Comparison of ENCODE assay signal across 8 mouse cellular contexts in the genomic region with DNA sequence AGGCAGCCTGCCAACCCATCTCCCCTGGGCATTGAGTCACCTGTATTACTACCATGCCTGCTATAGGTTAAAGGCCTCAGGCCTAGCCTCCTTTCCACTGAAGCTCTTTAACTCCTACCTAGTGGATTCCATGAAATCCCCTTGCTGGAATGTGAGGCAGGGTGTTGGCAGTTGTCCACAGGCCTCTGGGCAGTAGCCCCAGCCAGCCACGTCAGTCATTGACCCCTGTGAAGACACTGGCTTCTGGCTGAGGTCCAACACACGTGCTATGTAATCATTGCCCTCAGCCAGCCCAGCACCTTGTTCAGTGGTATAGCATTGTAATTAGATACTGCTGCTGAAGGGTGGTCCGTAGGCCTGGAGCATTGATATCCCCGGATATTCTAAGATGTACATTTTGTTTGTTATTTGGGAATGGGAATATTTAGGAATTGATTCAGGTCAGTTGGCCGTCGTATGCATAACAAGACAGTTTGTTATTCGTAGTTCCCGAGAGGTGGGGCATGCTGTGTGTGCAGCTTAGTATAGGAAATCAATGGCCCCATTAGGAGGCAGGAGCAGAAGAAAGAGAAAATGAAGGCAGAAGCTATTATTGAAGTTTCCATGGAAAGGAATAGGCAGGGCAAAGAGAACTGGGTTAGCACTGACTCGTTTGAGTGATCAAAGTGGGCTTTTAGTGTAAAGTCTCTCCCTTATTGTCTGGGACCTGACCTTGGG.
DNase-seq lines count a peak whose midpoint lies in the region; ATAC-seq and TF ChIP-seq lines count a peak whose summit lies in the region.

No protein-coding gene starts in this region.

- no peak overlapping the region for H3K4me2 ChIP-seq in forebrain, embryonic 14.5 days (ENCODE audit: low read length)
- no peak overlapping the region for H3K4me2 ChIP-seq in forebrain, postnatal 0 days (ENCODE audit: low read depth)

- ATAC-seq in forebrain, embryonic 14.5 days = 0 out of 2 replicates have a peak, but pooled peaks have one; percentile 33
- ATAC-seq in forebrain, postnatal 0 days = no peak

- WGBS in forebrain, embryonic 14.5 days = 24% methylated on average over 9 of the region's 9 CpGs
- 25% methylated on average over 9 of the region's 9 CpGs for WGBS in forebrain, postnatal 0 days
- WGBS in heart, embryonic 10.5 days = 64% methylated on average over 9 of the region's 9 CpGs

- no peak overlapping the region for H3K27ac ChIP-seq in forebrain, embryonic 14.5 days (ENCODE audit: low read depth, low read length)
- H3K27ac ChIP-seq in forebrain, postnatal 0 days (ENCODE audit: low read depth, low read length) = no peak overlapping the region
- peak overlapping the region; percentile 47; the same call in 1 of the 2 replicates for H3K27ac ChIP-seq in heart, embryonic 10.5 days

- H3K4me3 ChIP-seq in forebrain, embryonic 14.5 days (ENCODE audit: low read depth, low read length) = no peak overlapping the region
- no peak overlapping the region for H3K4me3 ChIP-seq in forebrain, postnatal 0 days (ENCODE audit: low read depth, low read length)
- no peak overlapping the region for H3K4me3 ChIP-seq in heart, embryonic 10.5 days

- no peaks in the 10 kb centered on the region for H3K27me3 ChIP-seq in forebrain, embryonic 14.5 days (replicated peaks; ENCODE audit: control insufficient read depth, insufficient read depth, low read length)
- H3K27me3 ChIP-seq in forebrain, postnatal 0 days (ENCODE audit: insufficient read depth, low read length) = no peaks in the 10 kb centered on the region
- H3K27me3 ChIP-seq in heart, embryonic 10.5 days (ENCODE audit: insufficient read depth, poor library complexity, severe bottlenecking) = no peaks in the 10 kb centered on the region

- peak; percentile 42 for DNase-seq in forebrain, embryonic 14.5 days (ENCODE audit: low spot score)
- DNase-seq in forebrain, postnatal 0 days = no peak
- DNase-seq in heart, embryonic 10.5 days (ENCODE audit: low spot score) = no peak
- DNase-seq in kidney, adult 8-10 months = peak; percentile 91 to 94
- DNase-seq in mesoderm, embryonic 11.5 days (ENCODE audit: low read depth, low spot score) = peak; percentile 11
- DNase-seq in left cerebral cortex, adult 18-20 months (ENCODE audit: low spot score in 2 of 2) = no peak
- DNase-seq in layer of hippocampus, postnatal 36 days = no peak
- DNase-seq in thymus, postnatal 25 days = no peak

- H3K36me3 ChIP-seq in forebrain, embryonic 14.5 days (ENCODE audit: control insufficient read depth, insufficient read depth, low read length) = no peaks in the 10 kb centered on the region
- H3K36me3 ChIP-seq in forebrain, postnatal 0 days (ENCODE audit: insufficient read depth) = no peaks in the 10 kb centered on the region
- no peaks in the 10 kb centered on the region for H3K36me3 ChIP-seq in heart, embryonic 10.5 days

- peaks cover 8% of the 10 kb centered on the region for H3K4me1 ChIP-seq in forebrain, embryonic 14.5 days (ENCODE audit: control insufficient read depth, insufficient read depth, low read length)
- no peaks in the 10 kb centered on the region for H3K4me1 ChIP-seq in forebrain, postnatal 0 days (ENCODE audit: insufficient read depth)
- peaks cover 51% of the 10 kb centered on the region for H3K4me1 ChIP-seq in heart, embryonic 10.5 days

- no peak for TF ChIP-seq CTCF in forebrain, postnatal 0 days (IDR thresholded peaks at IDR 0.05; ENCODE audit: low read depth)

- H3K9me3 ChIP-seq in forebrain, embryonic 14.5 days (replicated peaks; ENCODE audit: control insufficient read depth, low read length) = no peaks in the 10 kb centered on the region
- H3K9me3 ChIP-seq in forebrain, postnatal 0 days (ENCODE audit: low read length) = no peaks in the 10 kb centered on the region
- no peaks in the 10 kb centered on the region for H3K9me3 ChIP-seq in heart, embryonic 10.5 days

- H3K9ac ChIP-seq in forebrain, embryonic 14.5 days (ENCODE audit: low read length) = no peak overlapping the region
- H3K9ac ChIP-seq in forebrain, postnatal 0 days = no peak overlapping the region

Comparison
In these comparisons a context has a peak if more than half of its experiments do, and no peak if none do; other contexts are left out.
1. DNase-seq: peak in forebrain, embryonic 14.5 days (single experiment), kidney, adult 8-10 months (2 of 2) and mesoderm, embryonic 11.5 days (single experiment); none in forebrain, postnatal 0 days (single experiment), heart, embryonic 10.5 days (single experiment), left cerebral cortex, adult 18-20 months (0 of 2), layer of hippocampus, postnatal 36 days (0 of 2) and thymus, postnatal 25 days (single experiment).